Mouse (Mus musculus) CD4-positive helper T cell, adult 2 months (primary cell): ENCODE measurements around the gene Twnk.
A peak's percentile ranks its signal among the peaks of the same experiment; 100 is the strongest.

Experiments
- DNase-seq: peaks from one replicate; pipeline ENCODE4 v3.0.0-alpha.2; 2012; ENCODE audit warnings: low read depth, missing footprints, low spot score

Gene Twnk

DNA sequence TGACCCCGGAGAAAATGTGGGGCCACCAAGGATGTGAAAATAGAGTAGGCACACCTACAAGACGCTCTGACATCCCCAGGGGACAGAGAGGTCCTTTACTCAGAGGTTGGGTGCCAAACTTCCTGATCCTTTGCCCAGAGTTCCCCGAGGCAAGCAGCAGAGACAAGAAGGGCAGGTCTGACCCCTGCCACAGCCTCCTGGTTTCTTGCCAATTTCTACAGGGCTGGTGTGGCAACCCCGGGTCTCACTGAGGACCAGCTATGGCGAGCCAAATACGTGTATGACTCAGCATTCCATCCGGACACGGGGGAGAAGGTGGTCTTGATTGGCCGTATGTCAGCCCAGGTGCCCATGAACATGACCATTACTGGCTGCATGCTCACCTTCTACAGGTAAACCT is 44.1 kb downstream of the Twnk start:
- no peak for DNase-seq

DNA sequence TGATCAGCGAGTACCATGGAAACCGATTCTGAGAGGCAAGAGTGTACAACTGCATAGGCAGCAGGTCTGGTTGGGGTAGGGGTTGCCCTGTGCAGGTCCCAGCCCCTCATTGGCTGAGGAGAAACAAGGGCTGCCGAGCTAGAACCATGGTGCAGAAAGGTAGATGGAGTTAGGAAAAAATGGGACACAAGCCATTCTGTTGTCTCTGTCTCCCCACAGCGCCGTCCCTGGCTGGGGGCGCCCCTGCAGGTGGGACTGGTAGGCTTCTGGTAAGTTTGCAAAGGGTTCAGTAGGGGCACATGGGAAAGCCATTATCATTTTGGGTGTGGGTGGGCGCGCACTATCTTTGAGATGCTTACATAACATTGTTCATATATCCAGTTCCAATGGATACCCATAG is 48.0 kb downstream of the Twnk start:
- no peak for DNase-seq

DNA sequence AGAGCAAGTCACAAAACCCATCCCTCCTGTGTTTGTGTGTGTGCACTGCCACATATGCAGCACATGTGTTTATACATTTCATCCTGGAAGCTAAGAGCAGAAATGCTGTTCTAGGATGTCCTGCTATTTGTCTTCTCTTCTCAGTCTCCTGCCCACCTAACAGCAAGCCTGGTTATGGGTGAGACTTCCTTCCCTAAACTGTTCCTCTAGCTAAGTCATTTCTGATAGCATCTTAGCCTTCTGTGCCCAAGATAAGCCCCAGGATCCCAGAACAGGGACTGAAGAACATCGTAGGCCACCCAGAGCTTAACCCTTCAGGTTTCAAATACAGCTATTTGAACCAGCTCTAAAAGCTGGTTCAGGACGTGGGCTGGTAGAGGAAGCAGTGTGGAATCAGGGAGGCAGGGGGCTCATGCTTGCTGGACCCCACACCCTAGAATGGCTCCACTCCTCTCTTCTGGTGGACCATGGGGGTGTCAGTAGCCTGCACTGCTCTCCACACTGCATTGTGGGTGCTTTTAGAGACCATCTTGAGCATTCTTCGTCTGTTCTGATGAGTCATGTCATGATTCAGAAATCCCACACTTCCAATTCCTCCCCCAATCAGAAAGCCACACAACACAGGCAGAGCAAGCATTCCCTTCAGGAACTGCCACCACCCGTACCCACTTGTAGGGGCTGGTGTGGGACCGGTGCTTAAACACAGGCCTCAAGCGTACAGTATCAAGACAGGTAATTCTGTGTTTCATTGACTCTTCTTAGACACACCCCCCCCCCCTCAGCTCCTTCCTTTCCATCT is 49.6 kb downstream of the Twnk start:
- no peak for DNase-seq

- DNase-seq: peak; percentile 56
These were observed 50.9 kb downstream of the Twnk start for GRCm38 (mm10) chr19:45056364-45056763.

- DNase-seq: peak; percentile 30
These were observed 51.6 kb downstream of the Twnk start for GRCm38 (mm10) chr19:45056908-45057698.

GRCm38 (mm10) chr19:45057724-45058112 is 52.3 kb downstream of the Twnk start:
- DNase-seq: no peak

DNA sequence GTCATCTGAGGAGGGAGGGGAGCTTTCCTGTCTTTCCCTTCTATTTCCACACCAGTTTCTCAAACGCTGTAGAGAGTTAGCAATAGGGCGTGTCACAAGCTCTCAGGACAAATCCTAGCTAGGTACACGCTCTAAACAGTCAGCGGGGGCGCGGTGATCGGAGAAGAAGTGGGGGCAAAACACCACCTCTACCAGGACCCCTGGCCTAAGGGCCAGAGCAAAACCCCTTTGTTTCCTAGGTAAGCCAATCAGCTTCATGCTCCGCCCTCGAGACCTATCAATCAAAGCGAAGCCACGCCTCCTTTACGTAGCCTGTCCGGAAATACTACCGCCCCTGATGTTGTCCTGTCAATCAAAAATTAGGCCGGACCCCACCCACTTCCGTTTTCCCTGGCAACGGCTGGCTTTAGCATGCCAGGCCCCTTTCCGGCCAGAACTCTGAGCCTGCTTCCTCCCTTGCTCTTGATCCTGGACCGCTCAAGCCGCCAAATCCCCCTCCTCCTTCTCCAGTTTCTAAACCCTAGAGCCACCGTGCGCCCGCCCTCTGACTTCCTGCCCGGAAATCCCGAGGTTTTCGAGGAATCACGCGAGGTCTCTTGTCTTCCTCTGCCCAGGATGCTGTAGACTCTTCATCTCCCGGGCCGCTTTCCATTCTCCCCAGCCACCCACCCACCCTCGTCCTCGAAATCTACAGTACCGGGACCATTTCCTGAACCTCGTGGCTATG is 52.8 kb downstream of the Twnk start:
- peak; percentile 95 for DNase-seq

- DNase-seq: no peak
These were observed 53.4 kb downstream of the Twnk start for GRCm38 (mm10) chr19:45058841-45059240.
